Mouse (Mus musculus) layer of hippocampus, adult 9-11 months (tissue): Measurements from ENCODE around the gene Olfr15.
A peak's percentile ranks its signal among the peaks of the same experiment; 100 is the strongest.
"Not testable (repeated sequence)": the region's sequence is repeated elsewhere in the genome, so short reads cannot be mapped to it uniquely, and the experiment has no call there.

Experiments
- DNase-seq: peaks from one replicate; pipeline ENCODE4 v3.0.0; 2022

Gene Olfr15

DNA sequence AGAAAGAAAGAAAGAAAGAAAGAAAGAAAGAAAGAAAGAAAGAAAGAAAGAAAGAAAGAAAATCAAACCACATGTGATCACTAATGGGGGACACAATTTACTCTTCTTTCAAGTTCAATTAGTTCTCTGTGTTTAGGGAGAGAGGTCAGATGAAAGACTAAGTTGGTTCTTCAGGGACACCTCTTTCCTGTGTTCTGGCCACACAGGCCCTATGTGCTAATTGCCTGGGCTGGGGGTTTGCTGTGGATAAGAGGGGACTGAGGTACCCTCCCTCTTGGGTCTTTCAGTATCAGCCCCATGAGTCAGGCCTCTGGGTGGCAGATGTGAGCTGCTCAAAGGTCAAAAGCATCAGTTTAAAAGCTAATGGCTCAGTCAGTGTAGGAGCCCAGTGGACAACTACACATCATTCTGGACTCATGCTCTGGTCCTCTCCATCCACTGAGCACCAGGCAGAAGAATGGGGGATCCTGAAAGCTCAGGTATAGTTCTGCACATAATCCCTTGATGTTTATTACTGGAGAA lies at the start of gene Olfr15:
Gene Olfr15 (plus strand): TSS at position 291 of the 522 bp plus-strand sequence.
- DNase-seq: no peak

- DNase-seq: no peak
These were observed 49.4 kb upstream of the Olfr15 start for GRCm38 (mm10) chr16:3781237-3781636.

DNA sequence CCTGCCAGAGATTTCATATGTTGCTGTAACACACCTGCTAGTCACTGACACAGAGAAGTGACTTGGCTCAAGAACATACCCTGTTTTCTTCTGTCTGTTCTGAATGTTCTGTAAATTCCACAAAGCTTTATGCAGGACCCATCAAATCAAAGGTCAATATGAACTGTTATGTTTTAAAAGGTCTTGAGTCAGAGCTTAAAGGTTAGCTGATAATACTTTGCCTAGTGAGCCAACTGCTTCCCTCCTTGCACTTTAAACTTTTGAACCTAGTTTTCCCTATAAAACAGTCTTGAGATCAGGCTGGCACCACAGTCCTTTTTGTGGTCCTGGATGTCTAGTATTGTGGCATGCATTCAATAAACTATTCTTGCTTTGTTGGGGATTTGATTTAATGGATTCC lies 42.3 kb upstream of the Olfr15 start:
- DNase-seq: no peak

DNA sequence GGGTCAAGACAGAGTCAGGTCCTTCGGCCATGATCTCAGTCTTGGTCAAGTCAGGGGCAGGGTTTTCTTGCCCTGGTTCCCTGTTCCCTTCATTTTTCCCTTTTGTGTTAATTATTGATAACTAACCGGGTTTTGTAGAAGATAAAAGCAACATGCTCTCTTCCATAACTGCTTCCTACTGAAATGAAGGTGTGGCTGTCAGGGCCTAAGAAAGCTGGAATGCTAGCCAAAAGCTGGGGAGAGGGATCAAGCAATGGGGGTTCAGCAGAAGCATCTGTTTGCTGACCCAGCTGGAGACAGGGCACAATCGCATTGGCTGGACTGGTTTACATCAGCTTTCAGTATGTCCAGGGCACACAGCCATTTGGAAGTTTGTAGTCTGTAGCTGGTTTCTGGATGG lies 22.5 kb upstream of the Olfr15 start:
- DNase-seq: no peak

DNA sequence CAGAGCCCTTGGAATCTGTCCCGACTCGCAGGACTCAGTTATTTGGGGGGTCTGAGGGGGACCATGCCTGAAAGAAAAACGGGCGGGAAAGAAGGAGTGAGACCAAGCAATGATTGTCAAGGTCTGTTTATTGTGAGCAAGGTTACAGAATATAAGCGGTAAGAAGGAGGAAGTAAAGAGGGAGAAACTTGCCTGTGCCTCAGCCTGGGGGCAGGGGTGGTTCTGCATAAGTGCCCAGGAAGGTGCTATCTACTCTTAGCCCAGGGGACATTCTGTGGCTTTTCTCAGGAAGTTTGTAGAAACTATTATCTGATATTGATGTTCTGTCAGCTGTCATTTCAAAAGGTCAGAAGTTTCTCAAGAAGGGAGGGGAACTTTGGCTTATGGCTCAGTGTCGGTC lies 16.0 kb upstream of the Olfr15 start:
- DNase-seq: not testable (repeated sequence)

DNA sequence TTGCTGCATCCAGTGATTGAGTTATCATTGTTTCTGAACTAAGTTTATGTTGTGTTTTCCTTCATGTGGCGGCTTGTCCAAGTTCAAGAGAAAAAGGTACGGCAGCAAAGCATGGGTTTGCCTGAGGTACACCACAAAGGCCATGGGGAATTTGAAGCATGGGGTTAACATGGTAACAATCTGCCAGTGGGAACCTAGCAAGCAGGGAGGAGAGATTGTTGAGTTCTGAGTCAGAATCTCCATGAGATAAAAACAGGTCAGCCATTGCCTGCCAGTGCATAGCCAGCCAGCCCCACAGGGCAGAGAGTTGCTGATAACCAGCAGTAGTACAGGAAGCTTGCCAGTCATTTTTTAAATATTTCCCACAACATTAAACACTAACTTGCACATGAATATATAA lies 10.5 kb upstream of the Olfr15 start:
- no peak for DNase-seq

- DNase-seq: no peak
These were observed 2.7 kb upstream of the Olfr15 start for GRCm38 (mm10) chr16:3828021-3828420.

- no peak for DNase-seq
These were observed 951 bp upstream of the Olfr15 start for GRCm38 (mm10) chr16:3829727-3830126.

DNA sequence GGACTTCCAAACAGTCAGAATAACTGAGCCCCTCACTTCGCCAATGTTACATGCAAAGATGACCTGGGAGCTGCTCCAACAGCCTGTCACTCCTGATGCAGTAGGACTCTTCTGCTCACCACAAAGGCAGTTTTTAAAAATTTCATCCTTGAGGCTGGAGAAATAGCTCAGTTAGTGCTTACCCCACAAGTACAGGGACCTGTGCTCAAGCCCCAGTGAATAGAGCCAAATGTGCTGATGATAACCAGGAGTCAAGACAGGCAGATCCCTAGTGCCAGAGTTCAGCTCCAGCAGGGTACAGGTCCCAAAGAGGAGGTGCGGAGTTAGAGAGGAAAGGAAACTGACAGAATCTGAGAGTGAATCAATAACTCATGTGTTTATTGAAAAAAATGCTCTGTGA lies 4.8 kb downstream of the Olfr15 start:
- no peak for DNase-seq

GRCm38 (mm10) chr16:3839157-3839885 lies 8.6 kb downstream of the Olfr15 start:
- DNase-seq: no peak

- DNase-seq: no peak
These were observed 12.3 kb downstream of the Olfr15 start for GRCm38 (mm10) chr16:3842989-3843388.

DNA sequence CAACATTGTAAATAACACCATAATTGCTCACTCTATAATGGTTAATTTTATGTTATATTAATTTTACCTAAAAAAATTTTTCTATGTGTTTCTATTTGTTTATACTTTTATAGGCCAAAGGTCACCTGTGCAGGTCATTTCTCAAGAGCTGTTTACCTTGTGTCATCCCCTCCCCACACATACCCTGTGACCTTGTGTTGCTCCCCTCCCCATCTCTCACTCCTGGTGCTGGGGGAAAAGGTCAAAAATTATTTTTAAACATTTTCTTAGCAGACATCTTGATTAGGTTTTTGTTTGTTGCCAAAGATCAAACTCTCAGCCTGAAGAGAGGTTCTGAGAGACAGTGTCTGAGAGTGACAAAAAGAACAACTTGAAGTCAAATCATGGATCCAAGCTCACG lies 13.1 kb downstream of the Olfr15 start:
- no peak for DNase-seq

DNA sequence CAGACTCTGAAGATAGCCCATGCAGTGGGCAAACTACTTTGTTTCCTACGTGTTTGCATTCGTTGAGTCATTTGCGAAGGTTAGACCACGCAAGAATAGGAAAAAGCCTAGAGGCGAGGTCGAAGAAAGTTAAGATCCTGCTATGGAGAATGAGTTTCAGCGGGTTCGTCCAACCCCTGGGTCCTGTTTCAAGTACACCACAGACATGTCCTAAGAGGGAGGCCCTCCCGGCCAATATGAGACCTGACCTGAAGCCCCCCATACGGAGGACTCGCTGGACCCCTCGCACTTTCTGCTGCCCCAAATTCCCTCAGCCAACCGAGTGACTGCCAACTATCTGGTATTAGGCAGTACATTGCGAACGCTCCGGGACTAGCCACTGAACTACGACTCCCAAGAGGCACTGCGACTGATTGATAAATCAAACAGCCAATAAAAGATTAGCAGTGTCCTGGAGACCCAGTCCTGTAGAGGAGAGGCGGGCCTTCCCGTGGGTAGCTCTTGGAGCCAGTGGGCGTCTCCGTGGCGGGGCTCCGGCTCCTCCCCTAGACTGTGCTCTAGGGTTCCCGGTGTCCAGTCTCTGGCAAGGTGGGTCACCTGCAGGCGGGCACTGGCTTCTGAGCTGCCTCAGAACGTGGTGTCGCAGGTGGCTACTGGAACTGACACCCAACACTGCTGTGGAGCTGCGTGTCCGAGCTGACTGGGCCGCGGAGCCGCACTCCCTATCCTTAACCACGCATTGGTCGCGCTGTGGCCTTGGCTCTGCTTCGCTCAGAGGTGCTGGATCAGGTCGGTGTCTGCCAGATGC lies 16.2 kb downstream of the Olfr15 start, which contains the start of gene Zfp174:
Gene Zfp174 (plus strand): TSS at position 558 of the 808 bp plus-strand sequence.
- DNase-seq: peak; percentile 98

DNA sequence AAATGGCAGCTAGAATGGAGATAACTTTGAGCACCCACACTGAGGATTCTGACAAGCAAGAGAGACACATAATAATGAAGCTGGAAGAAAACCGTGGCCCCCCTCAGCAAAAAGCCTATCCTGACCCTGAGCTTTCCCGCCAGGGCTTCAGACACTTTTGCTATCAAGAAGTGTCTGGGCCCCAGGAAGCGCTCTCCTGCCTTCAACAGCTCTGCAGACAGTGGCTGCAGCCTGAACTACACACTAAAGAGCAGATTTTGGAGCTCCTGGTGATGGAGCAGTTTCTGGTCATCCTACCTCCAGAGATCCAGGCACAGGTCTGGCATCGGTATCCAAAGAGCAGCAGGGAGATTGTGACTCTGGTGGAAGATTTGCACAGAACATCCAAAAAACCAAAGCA lies 17.2 kb downstream of the Olfr15 start:
- DNase-seq: no peak

- DNase-seq: no peak
These were observed 17.7 kb downstream of the Olfr15 start for GRCm38 (mm10) chr16:3848416-3848815.

DNA sequence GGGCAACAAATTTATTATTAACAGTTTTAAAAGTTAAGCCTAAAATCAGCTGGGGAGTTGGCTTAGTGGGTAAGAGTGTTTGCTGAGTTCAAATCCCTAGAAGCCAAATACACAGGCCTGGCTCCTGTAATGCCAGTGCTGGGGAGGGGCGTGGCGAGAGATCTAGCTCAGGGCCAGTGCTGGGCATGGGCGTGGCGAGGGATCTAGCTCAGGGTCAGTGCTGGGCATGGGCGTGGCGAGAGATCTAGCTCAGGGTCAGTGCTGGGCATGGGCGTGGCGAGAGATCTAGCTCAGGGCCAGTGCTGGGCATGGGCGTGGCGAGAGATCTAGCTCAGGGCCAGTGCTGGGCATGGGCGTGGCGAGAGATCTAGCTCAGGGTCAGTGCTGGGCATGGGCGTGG lies 20.6 kb downstream of the Olfr15 start:
- DNase-seq: not testable (repeated sequence)

GRCm38 (mm10) chr16:3852586-3852985 lies 21.9 kb downstream of the Olfr15 start:
- no peak for DNase-seq

DNA sequence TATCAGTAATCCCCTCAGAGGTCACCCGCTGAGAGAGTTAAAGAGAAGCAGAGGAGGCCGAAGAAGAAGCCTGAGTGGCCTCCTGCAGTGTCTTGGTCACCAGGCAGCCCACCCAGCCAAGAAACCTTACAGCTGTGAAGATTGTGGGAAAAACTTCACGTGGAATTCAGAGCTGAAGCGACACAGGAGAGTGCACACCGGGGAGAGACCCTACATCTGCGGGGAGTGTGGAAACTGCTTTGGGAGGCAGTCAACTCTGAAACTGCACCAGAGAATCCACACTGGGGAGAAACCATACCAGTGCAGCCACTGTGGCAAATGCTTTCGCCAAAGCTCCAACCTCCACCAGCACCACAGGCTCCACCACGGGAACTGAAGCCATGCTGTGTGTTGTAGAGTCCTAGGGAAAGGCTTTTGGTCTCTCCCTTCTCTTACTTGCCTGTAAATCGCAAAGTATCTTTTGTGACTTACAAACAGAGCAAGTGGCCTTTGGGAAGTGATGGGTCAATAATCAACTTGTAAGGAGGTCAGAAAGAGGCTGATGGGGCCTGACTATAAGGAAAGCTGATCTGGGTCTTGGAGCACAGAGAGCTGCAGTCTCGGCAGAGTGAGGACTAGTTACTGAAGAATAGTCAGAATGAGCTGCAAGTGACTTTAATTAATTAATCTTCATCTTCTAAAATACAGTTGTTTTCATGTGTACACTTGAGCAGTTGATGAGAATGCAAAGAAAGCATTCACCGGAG lies 23.9 kb downstream of the Olfr15 start:
- no peak for DNase-seq

- no peak for DNase-seq
These were observed 25.1 kb downstream of the Olfr15 start for GRCm38 (mm10) chr16:3855776-3856175.

GRCm38 (mm10) chr16:3859254-3859653 lies 28.6 kb downstream of the Olfr15 start:
- DNase-seq: no peak

GRCm38 (mm10) chr16:3871815-3872214 lies 41.1 kb downstream of the Olfr15 start:
- no peak for DNase-seq

DNA sequence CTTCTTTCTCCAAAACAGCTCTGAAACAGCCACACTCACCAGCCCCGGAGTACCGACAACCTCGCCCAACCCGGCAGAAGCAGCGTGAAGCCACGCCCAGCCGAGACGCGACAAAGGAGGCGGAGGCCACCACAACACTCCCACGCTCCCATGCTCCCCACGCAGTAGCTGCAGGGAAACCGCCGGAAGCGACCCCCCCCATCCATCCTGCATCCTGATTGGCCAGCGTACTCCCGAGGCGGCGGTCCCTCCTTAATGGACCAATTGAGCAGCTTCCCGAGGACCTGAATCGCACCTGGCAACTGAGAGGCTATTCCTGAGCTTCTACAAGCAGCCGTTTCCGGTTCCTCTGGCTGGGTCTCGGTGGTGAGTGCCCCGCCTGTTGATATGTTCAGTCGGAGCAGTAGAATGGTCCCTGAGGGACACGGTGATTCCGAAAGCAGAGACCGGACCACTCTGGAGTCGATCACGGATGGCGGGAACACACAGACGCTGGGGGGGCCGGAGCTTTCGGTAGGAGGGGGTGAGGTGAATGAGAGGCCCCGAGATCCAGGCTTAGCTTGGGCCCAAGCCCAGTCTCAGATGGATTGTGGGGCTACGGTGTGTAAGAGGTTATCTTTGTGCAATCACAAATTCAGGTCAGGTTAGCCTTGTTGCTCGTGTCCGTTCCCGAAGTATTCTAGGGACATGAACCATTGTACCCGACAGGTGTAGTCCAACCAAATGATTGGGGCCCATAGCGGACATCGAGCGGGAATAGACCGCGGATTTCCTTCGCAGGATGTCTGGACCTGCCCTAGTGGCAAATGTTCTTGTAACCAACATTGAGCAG lies 41.8 kb downstream of the Olfr15 start, which contains the start of gene Naa60:
Gene Naa60 (plus strand): TSS at position 160 of the 832 bp plus-strand sequence.
- peak; percentile 94 for DNase-seq
